Mouse (Mus musculus): ENCODE results near the gene Lmod1.

Lmod1 gene

GRCm38 (mm10) chr1:135408973-135409372, 84.4 kb downstream of the Lmod1 start:
- DNase-seq (ENCODE audit: extremely low spot score, low spot score): no peak

- DNase-seq (ENCODE audit: extremely low spot score, low spot score): no peak
Measured at GRCm38 (mm10) chr1:135410967-135411366, 86.4 kb downstream of the Lmod1 start.

- no peak for DNase-seq (ENCODE audit: extremely low spot score, low spot score)
Measured at GRCm38 (mm10) chr1:135412130-135412529, 87.5 kb downstream of the Lmod1 start.

GRCm38 (mm10) chr1:135413996-135414395, 89.4 kb downstream of the Lmod1 start:
- no peak for DNase-seq (ENCODE audit: extremely low spot score, low spot score)

Data from neural tube, embryonic 10.5 days (tissue).